Mouse (Mus musculus) C2C12 (cell line): ENCODE data around the gene Ifi44. TPM values are rescaled to one million over a fixed set of nuclear protein-coding genes. Genes with fewer than 3 reads are reported as not detected.

ENCODE experiments used
- H3K27me3 ChIP-seq: one replicate; pipeline ENCODE4 v1.6.1; 2011; ENCODE audit not compliant: control insufficient read depth, insufficient read depth, insufficient read length
- H3K36me3 ChIP-seq: one replicate; pipeline ENCODE4 v1.6.1; 2011; ENCODE audit not compliant: control insufficient read depth, insufficient read depth
- H3K4me3 ChIP-seq: one replicate; pipeline ENCODE4 v1.5.1; 2011; ENCODE audit warnings: mild to moderate bottlenecking, control low read depth; ENCODE audit not compliant: poor library complexity, insufficient read depth, severe bottlenecking
- H3K79me2 ChIP-seq: one replicate; pipeline ENCODE4 v1.6.1; 2011; ENCODE audit not compliant: control insufficient read depth, insufficient read depth
- H3K79me3 ChIP-seq: one replicate; pipeline ENCODE4 v1.6.1; 2011; ENCODE audit warnings: low read depth, control low read depth
- H3ac ChIP-seq: one replicate; pipeline ENCODE3; 2011; ENCODE audit warnings: low read depth; ENCODE audit not compliant: control insufficient read depth, insufficient read length
- CEBPB ChIP-seq: IDR thresholded peaks from one replicate; pipeline ENCODE4 v1.6.1; 2011; ENCODE audit warnings: low read depth, mild to moderate bottlenecking, control low read depth, moderate library complexity
- CTCF ChIP-seq: IDR thresholded peaks from one replicate; pipeline ENCODE4 v1.5.1; 2011; ENCODE audit not compliant: control insufficient read depth, insufficient read depth, insufficient read length
- FOSL1 ChIP-seq: IDR thresholded peaks from one replicate; pipeline ENCODE4 v1.8.0; 2011; ENCODE audit warnings: mild to moderate bottlenecking, low read length; ENCODE audit not compliant: poor library complexity, insufficient read depth, severe bottlenecking
- MAX ChIP-seq: IDR thresholded peaks from one replicate; pipeline ENCODE4 v1.6.1; 2011; ENCODE audit warnings: mild to moderate bottlenecking, control low read depth
- MYOD1 ChIP-seq: IDR thresholded peaks from one replicate; pipeline ENCODE4 v1.6.1; 2011; ENCODE audit warnings: low read depth; ENCODE audit not compliant: control insufficient read depth, insufficient read length
- MYOG ChIP-seq: IDR thresholded peaks from one replicate; pipeline ENCODE4 v1.6.1; 2011; ENCODE audit not compliant: control insufficient read depth, insufficient read length; ENCODE audit errors: extremely low read depth
- USF1 ChIP-seq: IDR thresholded peaks from one replicate; pipeline ENCODE4 v1.6.1; 2011; ENCODE audit warnings: low read depth, mild to moderate bottlenecking, control low read depth, moderate library complexity
- polyA plus RNA-seq: library from polyadenylated mRNA; unstranded; fragments of >200 nt; fragmentation: generic; extraction: Trizol; gene quantifications from one replicate; pipeline ENCODE4 v1.2.1, GENCODE M21; 2012; ENCODE audit warnings: missing spikeins

Ifi44 gene
- polyA plus RNA-seq, 1 experiment: not detected

DNA sequence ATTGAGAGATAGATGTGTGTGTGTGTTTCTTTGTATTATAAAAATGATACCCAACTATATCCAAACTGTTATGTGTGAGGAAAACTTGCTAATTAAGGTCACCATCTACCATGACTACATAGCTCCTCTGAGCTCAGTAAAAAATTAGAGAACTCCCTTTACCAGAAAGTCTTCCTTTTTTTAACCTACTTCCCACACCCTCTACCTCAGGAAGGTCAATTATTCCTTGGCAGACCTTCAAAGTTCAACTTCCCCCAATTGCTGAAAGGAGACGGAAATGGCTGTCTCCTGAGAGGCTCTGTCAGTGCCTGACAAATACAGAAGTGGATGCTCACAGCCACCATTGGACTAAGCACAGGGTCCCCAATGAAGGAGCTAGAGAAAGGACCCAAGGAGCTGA is 7.5 kb downstream of the Ifi44 start:
- Histone ChIP-seq H3K36me3 (no peaks in the 10 kb centered on the region), H3ac (no peak overlapping the region), H3K27me3 (no peaks in the 10 kb centered on the region), H3K79me3 (no peaks in the 10 kb centered on the region), H3K4me3 (no peak overlapping the region), H3K79me2 (no peaks in the 10 kb centered on the region)
- TF ChIP-seq CTCF (no peak), MYOG (no peak), MYOD1 (no peak)

DNA sequence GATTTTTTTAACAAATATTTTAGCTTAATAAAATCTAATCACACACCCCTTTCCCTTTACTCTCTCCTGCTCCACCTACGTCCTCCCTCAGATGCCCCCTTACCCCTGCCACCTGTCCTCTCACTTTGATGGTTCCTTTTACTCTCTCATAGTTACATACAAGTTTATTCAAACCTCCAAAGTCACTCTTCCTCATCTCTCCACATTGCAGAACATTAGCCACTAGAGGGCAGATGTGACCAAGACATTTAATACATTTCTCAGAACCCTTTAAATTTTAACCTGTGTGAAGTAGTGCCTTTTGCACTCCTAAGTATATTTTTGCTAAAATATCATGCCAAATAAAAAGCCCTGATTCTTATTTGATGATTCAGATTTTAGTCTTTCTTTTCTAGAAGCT is 33.5 kb downstream of the Ifi44 start:
- no peak for TF ChIP-seq FOSL1
- no peak for TF ChIP-seq CEBPB
- TF ChIP-seq MYOG: no peak
- no peak for TF ChIP-seq CTCF
- no peak overlapping the region for H3ac ChIP-seq
- H3K79me3 ChIP-seq: no peaks in the 10 kb centered on the region
- H3K27me3 ChIP-seq: no peaks in the 10 kb centered on the region
- no peaks in the 10 kb centered on the region for H3K79me2 ChIP-seq
- no peak overlapping the region for H3K4me3 ChIP-seq
- H3K36me3 ChIP-seq: no peaks in the 10 kb centered on the region

DNA sequence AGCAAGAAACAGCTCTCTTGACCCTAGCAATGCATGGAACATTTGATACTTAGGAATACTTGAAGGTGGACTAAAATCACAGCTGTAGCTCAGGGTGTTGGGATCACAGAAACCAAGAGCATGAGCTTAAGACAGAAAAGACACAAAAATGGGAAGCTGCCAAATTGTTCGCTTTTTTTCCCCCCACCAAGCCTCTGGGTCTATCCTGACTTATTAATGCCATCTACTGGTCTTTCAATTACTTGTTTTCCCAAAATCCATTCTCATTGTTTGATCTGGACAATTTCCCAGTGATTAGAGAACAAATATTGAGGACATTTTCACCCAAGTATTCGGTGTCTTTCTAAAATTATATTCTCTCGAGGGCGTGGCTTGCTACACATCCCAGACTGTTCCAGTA is 42.4 kb downstream of the Ifi44 start:
- TF ChIP-seq USF1: no peak
- no peak for TF ChIP-seq MYOD1
- no peak for TF ChIP-seq CTCF
- TF ChIP-seq FOSL1: no peak
- TF ChIP-seq MYOG: no peak
- TF ChIP-seq CEBPB: no peak
- TF ChIP-seq MAX: no peak
- no peaks in the 10 kb centered on the region for H3K79me3 ChIP-seq
- H3K79me2 ChIP-seq: no peaks in the 10 kb centered on the region
- H3K36me3 ChIP-seq: no peaks in the 10 kb centered on the region
- H3K27me3 ChIP-seq: no peaks in the 10 kb centered on the region
- no peak overlapping the region for H3K4me3 ChIP-seq
- H3ac ChIP-seq: no peak overlapping the region

Other genes with a start within 250 kb of the Ifi44 start
- gene Ifi44l, start 12.9 kb upstream of the Ifi44 start, polyA plus RNA-seq: not detected
- 0.07 TPM for gene Ptgfr, start 87.7 kb upstream of the Ifi44 start, polyA plus RNA-seq